Mouse (Mus musculus) cerebellum, postnatal 4 days (tissue): ENCODE results near the gene Fgfr2.

Source experiments
- DNase-seq, 2 experiments: peaks; one replicate each; pipeline ENCODE4 v3.0.0; 2022; ENCODE audit warnings: low spot score in 2 of 2, mixed read lengths in 1 of 2

Gene Fgfr2

DNA sequence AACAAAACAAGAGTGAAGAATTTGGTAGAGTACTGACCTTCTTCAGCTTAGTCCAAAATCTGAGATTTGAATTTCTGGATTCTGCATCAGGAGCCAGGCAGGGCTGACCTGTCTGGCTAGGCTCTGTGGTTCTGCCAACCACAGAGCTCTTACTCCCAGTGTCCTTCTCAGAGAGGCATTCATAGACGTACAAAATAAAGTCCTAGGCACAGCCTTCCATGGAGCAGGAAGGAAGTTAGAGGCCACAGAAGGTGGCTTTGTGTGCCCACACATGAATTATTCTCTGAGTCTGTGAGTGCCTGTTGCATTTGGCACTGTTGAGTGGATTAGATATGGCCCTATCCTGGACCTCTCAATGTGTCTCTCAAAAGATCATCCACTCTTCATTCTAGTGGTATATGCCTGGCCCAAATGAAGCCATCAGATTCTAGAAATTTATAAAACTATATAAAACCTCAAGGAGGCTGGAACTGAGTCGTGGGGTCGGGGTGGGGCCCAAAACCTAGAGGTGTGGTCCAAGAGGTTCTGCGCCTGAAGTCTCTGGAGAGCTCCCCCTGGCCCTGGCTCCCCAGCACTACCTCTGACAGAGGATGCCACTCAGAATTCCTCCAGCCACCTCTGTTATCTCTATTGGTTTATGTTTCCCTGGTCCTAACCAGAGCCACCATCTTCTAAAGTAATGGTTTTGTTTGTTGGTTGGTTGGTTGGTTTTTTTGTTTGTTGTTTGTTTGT, 234.5 kb downstream of the Fgfr2 start:
- DNase-seq: no peak

DNA sequence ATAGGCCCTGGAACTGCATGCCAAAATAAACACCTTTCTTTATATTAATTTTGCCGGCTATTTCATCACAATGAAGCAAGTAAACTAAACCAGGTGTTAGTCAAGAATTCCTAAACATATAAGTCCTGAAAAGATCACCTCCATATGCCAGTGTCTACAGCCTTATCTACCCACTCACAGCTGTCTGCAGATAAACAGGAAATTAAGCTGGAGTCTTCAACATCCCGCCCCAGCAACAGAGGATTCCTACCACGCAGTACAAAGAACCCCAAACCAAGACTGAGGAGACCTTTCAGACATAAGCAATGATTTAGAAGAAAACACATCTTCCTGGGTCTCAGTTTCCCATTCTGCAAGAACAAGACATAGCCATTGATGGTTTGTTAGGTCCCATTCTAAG, 235.1 kb downstream of the Fgfr2 start:
- DNase-seq: no peak

- no peak for DNase-seq
Observed at GRCm38 (mm10) chr7:132887019-132887804, 235.9 kb downstream of the Fgfr2 start.

DNA sequence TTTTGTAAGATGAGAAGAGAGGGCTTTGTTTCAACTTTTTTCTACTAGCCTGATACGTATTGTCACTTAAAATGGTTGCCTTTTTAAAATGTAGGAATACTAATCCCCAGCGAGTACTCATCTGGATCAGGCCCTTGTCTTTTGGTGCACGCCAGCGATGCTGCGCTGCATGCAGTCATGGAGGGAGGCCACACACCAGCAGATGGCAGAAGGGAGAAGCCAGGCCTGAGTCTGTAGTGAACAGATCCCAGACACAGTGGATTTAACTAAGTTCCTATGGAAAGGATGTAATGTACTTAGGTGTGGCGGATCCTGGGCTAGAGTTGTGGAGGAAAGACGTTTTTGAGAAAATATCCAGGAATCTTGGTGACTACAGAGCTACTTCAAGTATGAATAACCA, 239.1 kb downstream of the Fgfr2 start:
- DNase-seq: no peak

- no peak for DNase-seq
Observed at GRCm38 (mm10) chr7:132882343-132882742, 240.8 kb downstream of the Fgfr2 start.

GRCm38 (mm10) chr7:132880276-132880675, 242.9 kb downstream of the Fgfr2 start:
- no peak for DNase-seq

DNA sequence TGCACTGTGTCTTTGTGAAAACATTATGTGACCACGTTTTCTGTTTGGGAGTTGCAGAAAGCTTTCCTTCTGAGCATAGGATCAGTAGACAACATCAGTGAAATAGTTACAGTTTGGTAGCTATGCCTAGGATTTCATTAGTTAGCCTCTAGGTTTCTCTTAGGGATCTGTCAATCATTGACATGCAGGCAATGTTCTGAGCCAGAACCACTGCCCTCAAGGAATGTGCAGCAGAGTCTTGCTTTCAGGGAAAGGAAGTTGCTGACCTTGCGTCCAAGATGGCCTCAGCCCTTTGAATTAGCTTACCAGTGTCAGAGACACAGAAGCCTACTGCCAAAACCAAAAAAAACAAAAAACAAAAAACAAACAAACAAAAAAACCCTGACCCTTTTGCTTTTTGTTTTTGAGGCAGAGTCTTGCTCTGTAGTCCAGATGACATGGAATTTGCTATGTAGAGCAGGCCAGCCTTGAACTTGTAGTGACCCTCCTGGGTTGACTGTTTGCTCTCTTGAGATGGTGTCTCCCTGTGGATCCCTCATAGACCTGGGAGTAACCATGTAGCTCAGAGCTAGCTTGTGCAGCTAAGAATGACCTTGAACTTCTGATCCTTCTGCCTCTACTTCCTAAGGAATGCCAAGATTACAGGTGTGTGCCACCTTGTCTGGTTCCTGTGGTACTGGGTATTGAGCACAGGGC, 247.6 kb downstream of the Fgfr2 start:
- no peak for DNase-seq

DNA sequence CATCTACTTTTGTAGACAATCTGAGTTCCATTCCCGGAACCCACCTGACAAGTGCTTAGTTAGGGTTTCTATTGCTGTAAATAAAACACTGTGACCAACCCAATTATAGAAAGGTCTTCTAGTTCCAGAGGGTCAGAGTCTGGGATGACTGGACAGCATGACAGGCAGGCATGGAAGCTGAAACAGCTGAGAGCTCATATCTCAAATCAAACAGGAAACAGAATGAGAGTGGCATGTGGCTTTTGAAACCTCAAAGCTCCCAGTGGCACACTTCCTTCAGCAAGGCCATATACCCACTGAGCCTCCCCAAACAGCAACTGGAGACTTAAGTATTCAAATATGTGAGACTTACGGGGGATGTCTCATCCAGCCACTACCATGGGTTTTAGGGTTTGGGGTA, 250.1 kb downstream of the Fgfr2 start:
- no peak for DNase-seq

DNA sequence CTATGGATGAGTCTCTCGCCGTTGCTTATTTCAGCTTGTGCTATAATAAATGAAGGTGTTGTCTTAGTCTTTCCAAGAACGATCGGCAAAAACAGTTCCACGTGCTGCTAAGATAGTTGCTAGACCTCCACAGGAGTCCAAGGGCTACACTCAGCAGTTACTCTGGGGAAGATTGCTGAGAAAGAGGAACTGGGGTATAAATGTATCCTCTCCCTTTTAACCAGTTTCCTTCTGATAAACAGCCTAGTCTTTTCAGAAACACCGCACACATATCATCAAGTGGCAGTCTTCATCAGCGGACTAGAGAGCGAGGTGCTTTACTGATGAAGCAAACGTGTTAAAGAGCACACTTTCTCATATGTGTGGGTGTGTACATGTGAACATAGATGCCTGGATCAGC, 256.8 kb downstream of the Fgfr2 start:
- no peak for DNase-seq

- DNase-seq: peak; percentile 76 to 83
Observed at GRCm38 (mm10) chr7:132859042-132859958, 263.9 kb downstream of the Fgfr2 start, which contains the start of gene Abraxas2. Gene Abraxas2, plus strand, starts transcription at chr7:132859225.

DNA sequence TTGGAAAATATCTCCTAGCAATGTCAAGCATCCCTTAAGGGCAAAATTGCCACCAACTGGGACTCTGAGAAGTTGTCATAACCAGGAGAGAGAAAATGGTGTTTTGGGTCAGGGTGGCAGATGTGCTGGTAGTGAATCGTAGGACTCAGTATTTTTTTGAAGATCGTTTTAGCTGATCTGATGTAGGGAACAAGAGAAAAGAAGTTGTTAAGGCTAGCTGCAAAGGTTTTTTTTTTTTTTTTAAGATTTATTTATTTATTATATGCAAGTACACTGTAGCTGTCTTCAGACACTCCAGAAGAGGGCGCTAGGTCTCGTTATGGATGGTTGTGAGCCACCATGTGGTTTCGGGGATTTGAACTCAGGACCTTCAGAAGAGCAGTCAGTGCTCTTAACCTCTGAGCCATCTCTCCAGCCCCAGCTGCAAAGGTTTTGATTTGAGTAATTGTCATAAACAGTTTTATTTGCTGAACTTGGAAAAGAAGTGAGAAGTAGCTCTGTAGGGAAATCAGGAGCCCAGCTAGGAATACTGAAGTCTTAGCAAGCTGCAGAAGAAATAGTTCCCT, 265.0 kb downstream of the Fgfr2 start:
- no peak for DNase-seq

DNA sequence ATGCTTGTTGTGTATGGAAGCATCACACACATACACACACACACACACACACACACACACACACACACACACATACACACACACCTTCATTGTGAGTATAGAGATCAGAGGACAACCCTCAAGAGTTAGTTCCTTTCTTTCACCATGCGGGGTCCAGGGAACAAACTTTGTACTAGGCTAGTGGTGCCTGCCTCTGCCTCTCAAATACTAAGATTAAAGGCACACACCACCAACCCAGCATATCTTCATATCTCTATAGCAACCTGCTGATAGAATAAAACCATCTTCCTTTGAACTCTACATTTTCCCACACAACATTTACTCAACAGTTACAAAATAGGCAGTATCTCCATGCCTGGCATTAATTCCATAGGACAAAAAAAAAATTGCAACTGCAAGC, 267.1 kb downstream of the Fgfr2 start:
- no peak for DNase-seq

GRCm38 (mm10) chr7:132853946-132854345, 269.2 kb downstream of the Fgfr2 start:
- DNase-seq: peak in 1 of 2 experiments; percentile 18

GRCm38 (mm10) chr7:132853361-132853760, 269.8 kb downstream of the Fgfr2 start:
- DNase-seq: no peak

DNA sequence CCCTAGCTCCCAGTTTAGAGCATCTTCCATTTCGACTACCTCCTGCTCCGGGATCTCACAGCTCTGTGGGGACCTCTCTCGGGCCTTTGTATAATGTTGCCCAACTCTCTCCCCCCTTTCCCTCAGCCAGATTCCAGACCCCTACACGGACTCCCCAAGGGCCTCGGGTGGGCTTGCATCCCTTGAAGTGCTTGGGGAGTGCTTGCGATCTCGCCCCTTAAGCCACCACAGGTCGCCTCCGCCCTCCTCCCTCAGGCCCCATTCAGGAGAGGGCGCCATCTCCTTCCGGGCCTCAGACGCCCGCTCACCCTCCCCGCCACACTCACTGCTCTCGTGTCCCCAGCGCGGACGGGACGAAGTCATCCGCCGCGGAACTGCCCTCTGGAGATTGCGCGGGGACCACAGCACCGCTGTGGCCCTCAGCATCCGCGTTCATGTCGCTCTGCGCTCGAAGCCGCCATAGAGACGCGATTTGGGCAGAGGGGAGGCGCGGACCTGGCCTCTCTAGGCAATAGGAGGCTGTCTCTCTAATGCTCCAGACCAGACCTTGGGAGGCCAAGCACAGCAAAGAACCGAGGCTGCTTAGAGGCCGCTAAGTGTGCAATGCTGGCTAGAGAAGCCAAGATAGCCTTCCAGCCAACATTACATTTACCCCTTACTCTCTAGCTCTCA, 270.8 kb downstream of the Fgfr2 start, which contains the start of gene Eef1akmt2:
Eef1akmt2 (minus strand) TSS at position 501 of the 672 bp plus-strand sequence.
- DNase-seq: peak; percentile 52 to 80

- no peak for DNase-seq
Observed at GRCm38 (mm10) chr7:132843152-132843551, 280.0 kb downstream of the Fgfr2 start.

GRCm38 (mm10) chr7:132842455-132842854, 280.7 kb downstream of the Fgfr2 start:
- DNase-seq: no peak

- no peak for DNase-seq
Observed at GRCm38 (mm10) chr7:132841287-132841686, 281.9 kb downstream of the Fgfr2 start.

- DNase-seq: no peak
Observed at GRCm38 (mm10) chr7:132830955-132831354, 292.2 kb downstream of the Fgfr2 start.

DNA sequence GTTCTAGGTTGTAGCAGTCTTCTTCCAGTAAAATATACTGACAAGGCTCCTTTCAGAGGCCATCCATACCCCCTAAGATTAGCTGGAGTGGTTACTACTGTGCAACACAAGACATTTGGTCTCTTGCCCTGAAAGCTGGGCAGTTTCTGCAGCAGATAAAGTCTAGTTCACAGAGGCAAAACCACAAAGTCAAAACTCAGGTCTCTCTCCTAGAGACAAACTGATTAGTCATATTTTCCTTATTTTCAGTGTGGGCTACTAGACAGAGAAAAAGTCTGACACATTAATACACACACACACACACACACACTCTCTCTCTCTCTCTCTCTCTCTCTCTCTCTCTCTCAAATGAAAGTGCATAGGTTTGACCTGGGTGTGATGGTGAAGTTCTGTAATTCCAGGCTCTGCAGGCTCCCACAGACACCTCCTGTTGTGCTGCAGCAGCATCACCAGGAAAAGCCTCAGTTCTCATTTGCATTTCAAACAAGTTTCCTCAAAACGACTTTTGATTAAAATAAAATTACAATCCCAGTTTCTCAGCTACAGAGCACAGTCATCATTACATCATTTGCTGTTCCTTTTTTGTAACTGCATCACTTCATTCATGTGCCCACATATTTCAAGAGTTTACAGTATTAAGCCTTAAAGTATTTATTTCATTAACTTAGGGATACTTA, 298.7 kb downstream of the Fgfr2 start:
- DNase-seq: no peak
